Mouse (Mus musculus) midbrain, embryonic 13.5 days (tissue): ENCODE results near the gene Ifnz. TPM values are rescaled to one million over a fixed set of nuclear protein-coding genes. Genes with fewer than 3 reads are reported as not detected.
"Not testable (repeated sequence)": the region's sequence is repeated elsewhere in the genome, so short reads cannot be mapped to it uniquely, and the experiment has no call there.

ENCODE experiments used
- ATAC-seq: fragments of 200-750 bp; cut with Nextera tagmentation; 2 replicates; pipeline ENCODE4 v1.8.0; 2017; ENCODE audit warnings: mild to moderate bottlenecking, moderate TSS enrichment, moderate library complexity
- H3K27ac ChIP-seq: fragments of 300-500 bp; sonication (generic); 2 replicates; pipeline ENCODE4 v1.5.1; 2015; ENCODE audit warnings: inconsistent platforms, mild to moderate bottlenecking, moderate library complexity
- H3K27me3 ChIP-seq: fragments of 300-500 bp; sonication (generic); 2 replicates; pipeline ENCODE4 v1.6.1; 2015; ENCODE audit warnings: mild to moderate bottlenecking, inconsistent platforms
- H3K36me3 ChIP-seq: fragments of 300-500 bp; sonication (generic); 2 replicates; pipeline ENCODE4 v1.6.1; 2015; ENCODE audit warnings: mild to moderate bottlenecking, inconsistent platforms
- H3K4me1 ChIP-seq: fragments of 300-500 bp; sonication (generic); replicated peaks from 2 replicates; pipeline ENCODE4 v1.6.1; 2015; ENCODE audit warnings: inconsistent platforms
- H3K4me2 ChIP-seq: fragments of 300-500 bp; sonication (generic); replicated peaks from 2 replicates; pipeline ENCODE4 v1.6.1; 2015; ENCODE audit warnings: moderate library complexity, mild to moderate bottlenecking, inconsistent platforms
- H3K4me3 ChIP-seq: fragments of 300-500 bp; sonication (generic); replicated peaks from 2 replicates; pipeline ENCODE4 v1.5.1; 2015; ENCODE audit warnings: mild to moderate bottlenecking, inconsistent platforms
- H3K9ac ChIP-seq: fragments of 300-500 bp; sonication (generic); replicated peaks from 2 replicates; pipeline ENCODE4 v1.6.1; 2015; ENCODE audit warnings: mild to moderate bottlenecking, inconsistent platforms
- H3K9me3 ChIP-seq: fragments of 300-500 bp; sonication (generic); 2 replicates; pipeline ENCODE4 v1.6.1; 2016; ENCODE audit warnings: mild to moderate bottlenecking, inconsistent platforms
- WGBS: fragments of 180-500 bp; shearing (Covaris S2); methylation state at CpG from one replicate; pipeline ENCODE4 v1.1.7; 2015; 5-methylcytosine and 5-hydroxymethylcytosine counted together
- polyA plus RNA-seq: library from polyadenylated mRNA; unstranded; fragments of >200 nt; fragmentation: Nextera tagmentation; extraction: Ambion mirVana; gene quantifications from 2 replicates; pipeline ENCODE4 v1.2.1, GENCODE M21; 2015

Gene Ifnz
- polyA plus RNA-seq, 1 experiment from 2014 or later = 0.22 TPM

DNA sequence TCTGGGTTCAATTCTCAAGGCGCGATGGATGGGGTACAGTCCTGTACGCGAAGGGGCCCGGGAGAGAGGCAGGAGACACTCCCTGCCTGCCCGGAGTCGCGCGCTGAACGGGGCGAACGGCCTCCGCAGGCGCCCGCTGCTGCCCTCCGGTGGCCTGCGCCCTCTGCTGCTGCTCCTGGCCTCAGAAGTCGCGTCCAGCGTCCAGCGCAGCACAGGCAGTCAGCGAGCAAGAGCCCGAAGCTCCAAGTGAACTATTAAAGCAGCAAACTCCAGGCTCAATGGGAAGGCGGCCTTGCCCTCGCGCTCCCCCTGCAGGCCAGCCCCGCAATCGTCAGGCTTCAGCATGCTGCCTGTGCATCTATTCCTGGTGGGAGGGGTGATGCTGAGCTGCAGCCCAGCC is 21.5 kb upstream of the Ifnz start:
- H3K27ac ChIP-seq, H3K4me1 ChIP-seq, H3K9ac ChIP-seq, H3K9me3 ChIP-seq, H3K27me3 ChIP-seq, ATAC-seq, H3K36me3 ChIP-seq: not testable (repeated sequence)
- 0% methylated on average over 17 of the region's 28 CpGs for WGBS
- Histone ChIP-seq H3K4me3 (peak overlapping the region; percentile 32), H3K4me2 (peak overlapping the region; percentile 60)

DNA sequence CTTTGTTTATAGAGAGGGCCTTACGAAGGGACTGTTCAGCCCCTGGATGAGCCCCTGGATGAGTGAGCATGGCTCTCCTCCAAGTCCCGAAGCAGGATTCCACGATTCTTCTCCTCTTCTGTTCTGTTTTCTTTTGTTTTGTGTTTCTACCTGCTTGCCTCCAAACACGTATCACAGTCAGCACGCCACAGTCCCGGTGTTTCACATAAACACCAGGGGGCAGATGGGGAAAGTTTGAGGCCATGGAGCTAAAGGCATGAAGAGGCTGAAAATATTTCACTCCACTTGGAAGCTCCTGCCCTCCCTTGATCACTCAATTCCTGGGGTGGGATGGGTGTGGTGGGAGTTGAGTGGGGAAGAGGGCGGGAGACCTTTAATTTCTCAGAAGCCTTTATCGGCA is 20.2 kb upstream of the Ifnz start:
- ATAC-seq, H3K9me3 ChIP-seq: not testable (repeated sequence)
- WGBS = 73% methylated on average over 6 of the region's 8 CpGs

DNA sequence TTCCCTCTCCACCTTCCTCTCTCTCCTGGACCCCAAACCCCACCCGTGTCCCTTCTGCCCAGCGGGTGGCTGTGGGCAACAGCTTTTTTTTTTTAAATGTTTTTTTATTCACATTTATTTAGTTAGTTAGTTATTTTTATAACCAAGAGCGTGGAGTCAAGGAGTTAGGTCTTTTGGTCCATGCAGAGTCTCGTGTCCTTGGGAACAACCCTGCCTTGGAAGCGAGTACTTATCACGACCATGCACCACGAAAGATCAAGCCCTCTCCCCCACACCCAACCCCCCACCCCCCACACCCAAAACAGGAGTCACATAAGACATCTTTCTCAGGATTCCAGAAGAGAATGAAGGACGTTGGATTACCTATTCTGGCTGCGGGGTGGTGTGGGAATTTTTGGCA is 19.6 kb upstream of the Ifnz start:
- not testable (repeated sequence) for H3K9me3 ChIP-seq, H3K4me1 ChIP-seq, H3K36me3 ChIP-seq, H3K4me2 ChIP-seq, H3K9ac ChIP-seq, H3K27ac ChIP-seq, ATAC-seq, H3K4me3 ChIP-seq, H3K27me3 ChIP-seq
- WGBS = 56% methylated on average over 9 of the region's 9 CpGs

More for the DNA sequence above, 20.2 kb upstream of the Ifnz start:
- not testable (repeated sequence) for H3K9ac ChIP-seq, H3K4me2 ChIP-seq, H3K36me3 ChIP-seq, H3K27me3 ChIP-seq, H3K27ac ChIP-seq, H3K4me3 ChIP-seq, H3K4me1 ChIP-seq

DNA sequence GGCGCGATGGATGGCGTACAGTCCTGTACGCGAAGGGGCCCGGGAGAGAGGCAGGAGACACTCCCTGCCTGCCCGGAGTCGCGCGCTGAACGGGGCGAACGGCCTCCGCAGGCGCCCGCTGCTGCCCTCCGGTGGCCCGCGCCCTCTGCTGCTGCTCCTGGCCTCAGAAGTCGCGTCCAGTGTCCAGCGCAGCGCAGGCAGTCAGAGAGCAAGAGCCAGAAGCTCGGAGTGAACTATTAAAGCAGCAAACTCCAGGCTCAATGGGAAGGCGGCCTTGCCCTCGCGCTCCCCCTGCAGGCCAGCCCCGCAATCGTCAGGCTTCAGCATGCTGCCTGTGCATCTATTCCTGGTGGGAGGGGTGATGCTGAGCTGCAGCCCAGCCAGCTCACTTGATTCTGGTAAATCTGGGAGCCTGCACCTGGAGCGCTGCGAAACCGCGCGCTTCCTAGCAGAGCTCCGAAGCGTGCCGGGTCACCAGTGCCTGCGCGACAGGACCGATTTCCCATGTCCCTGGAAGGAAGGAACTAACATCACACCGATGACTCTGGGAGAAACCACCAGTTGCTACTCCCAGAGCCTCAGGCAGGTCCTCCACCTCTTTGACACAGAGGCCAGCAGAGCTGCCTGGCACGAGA is 18.4 kb upstream of the Ifnz start:
- H3K9ac ChIP-seq, H3K4me1 ChIP-seq, ATAC-seq, H3K9me3 ChIP-seq, H3K36me3 ChIP-seq, H3K27me3 ChIP-seq, H3K27ac ChIP-seq: not testable (repeated sequence)
- WGBS = 4% methylated on average over 29 of the region's 42 CpGs
- Histone ChIP-seq H3K4me3 (peak overlapping the region; percentile 36), H3K4me2 (peak overlapping the region; percentile 59)

DNA sequence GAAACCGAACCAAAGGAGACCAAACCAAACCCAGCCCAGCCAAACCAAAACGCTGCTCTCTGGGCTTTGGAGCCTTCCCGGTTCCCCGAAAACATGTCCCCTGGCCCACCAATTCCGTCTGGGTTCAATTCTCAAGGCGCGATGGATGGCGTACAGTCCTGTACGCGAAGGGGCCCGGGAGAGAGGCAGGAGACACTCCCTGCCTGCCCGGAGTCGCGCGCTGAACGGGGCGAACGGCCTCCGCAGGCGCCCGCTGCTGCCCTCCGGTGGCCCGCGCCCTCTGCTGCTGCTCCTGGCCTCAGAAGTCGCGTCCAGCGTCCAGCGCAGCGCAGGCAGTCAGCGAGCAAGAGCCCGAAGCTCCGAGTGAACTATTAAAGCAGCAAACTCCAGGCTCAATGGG is 8.4 kb upstream of the Ifnz start, which contains the start of gene Gm13290:
Gene Gm13290 (plus strand): TSS at position 301 of the 400 bp plus-strand sequence.
- not testable (repeated sequence) for H3K4me3 ChIP-seq, H3K4me1 ChIP-seq, H3K36me3 ChIP-seq, H3K27ac ChIP-seq, H3K9me3 ChIP-seq, H3K27me3 ChIP-seq, ATAC-seq, H3K9ac ChIP-seq, H3K4me2 ChIP-seq
- no CpG with 5 or more reads among the region's 32 CpGs for WGBS

DNA sequence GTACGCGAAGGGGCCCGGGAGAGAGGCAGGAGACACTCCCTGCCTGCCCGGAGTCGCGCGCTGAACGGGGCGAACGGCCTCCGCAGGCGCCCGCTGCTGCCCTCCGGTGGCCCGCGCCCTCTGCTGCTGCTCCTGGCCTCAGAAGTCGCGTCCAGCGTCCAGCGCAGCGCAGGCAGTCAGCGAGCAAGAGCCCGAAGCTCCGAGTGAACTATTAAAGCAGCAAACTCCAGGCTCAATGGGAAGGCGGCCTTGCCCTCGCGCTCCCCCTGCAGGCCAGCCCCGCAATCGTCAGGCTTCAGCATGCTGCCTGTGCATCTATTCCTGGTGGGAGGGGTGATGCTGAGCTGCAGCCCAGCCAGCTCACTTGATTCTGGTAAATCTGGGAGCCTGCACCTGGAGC is 5.3 kb upstream of the Ifnz start, which contains the start of gene Gm13289:
Gene Gm13289 (plus strand): TSS at position 301 of the 400 bp plus-strand sequence.
- not testable (repeated sequence) for H3K4me2 ChIP-seq, H3K36me3 ChIP-seq, H3K9me3 ChIP-seq, H3K4me3 ChIP-seq, ATAC-seq, H3K27me3 ChIP-seq, H3K9ac ChIP-seq, H3K4me1 ChIP-seq, H3K27ac ChIP-seq
- no CpG with 5 or more reads among the region's 29 CpGs for WGBS

DNA sequence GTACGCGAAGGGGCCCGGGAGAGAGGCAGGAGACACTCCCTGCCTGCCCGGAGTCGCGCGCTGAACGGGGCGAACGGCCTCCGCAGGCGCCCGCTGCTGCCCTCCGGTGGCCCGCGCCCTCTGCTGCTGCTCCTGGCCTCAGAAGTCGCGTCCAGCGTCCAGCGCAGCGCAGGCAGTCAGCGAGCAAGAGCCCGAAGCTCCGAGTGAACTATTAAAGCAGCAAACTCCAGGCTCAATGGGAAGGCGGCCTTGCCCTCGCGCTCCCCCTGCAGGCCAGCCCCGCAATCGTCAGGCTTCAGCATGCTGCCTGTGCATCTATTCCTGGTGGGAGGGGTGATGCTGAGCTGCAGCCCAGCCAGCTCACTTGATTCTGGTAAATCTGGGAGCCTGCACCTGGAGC is 2.4 kb upstream of the Ifnz start, which contains the start of gene Gm13272:
Gene Gm13272 (plus strand): TSS at position 301 of the 400 bp plus-strand sequence.
- no CpG with 5 or more reads among the region's 29 CpGs for WGBS
- not testable (repeated sequence) for H3K36me3 ChIP-seq, H3K9me3 ChIP-seq, H3K4me1 ChIP-seq, H3K27ac ChIP-seq, H3K4me3 ChIP-seq, ATAC-seq, H3K27me3 ChIP-seq, H3K9ac ChIP-seq, H3K4me2 ChIP-seq

DNA sequence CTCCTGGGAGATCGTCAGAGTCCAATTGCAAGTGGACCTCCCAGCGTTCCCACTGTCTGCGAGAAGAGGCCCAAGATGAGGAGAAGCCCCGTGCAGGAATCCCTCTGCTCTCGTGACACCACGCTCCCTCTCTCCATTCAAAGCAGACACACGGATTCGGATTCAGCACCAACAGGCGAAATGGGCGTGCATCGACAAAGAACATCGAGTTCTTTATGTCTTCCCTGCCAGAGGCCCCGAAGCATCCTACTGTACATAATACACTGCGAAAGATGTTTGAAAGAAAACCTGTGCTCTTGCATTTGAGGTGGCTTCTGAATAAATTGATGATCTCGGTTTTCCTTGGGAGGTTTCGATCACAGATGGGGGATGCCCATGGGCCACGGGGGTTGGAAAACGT is 1.6 kb upstream of the Ifnz start:
- H3K9ac ChIP-seq, H3K27ac ChIP-seq, H3K36me3 ChIP-seq, H3K4me1 ChIP-seq, H3K4me2 ChIP-seq, H3K9me3 ChIP-seq, ATAC-seq, H3K4me3 ChIP-seq, H3K27me3 ChIP-seq: not testable (repeated sequence)
- 54% methylated on average over 16 of the region's 18 CpGs for WGBS

DNA sequence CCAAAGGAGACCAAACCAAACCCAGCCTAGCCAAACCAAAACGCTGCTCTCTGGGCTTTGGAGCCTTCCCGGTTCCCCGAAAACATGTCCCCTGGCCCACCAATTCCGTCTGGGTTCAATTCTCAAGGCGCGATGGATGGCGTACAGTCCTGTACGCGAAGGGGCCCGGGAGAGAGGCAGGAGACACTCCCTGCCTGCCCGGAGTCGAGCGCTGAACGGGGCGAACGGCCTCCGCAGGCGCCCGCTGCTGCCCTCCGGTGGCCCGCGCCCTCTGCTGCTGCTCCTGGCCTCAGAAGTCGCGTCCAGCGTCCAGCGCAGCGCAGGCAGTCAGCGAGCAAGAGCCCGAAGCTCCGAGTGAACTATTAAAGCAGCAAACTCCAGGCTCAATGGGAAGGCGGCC is 404 bp downstream of the Ifnz start:
- ATAC-seq = not testable (repeated sequence)

DNA sequence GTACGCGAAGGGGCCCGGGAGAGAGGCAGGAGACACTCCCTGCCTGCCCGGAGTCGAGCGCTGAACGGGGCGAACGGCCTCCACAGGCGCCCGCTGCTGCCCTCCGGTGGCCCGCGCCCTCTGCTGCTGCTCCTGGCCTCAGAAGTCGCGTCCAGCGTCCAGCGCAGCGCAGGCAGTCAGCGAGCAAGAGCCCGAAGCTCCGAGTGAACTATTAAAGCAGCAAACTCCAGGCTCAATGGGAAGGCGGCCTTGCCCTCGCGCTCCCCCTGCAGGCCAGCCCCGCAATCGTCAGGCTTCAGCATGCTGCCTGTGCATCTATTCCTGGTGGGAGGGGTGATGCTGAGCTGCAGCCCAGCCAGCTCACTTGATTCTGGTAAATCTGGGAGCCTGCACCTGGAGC is 3.5 kb downstream of the Ifnz start, which contains the start of gene Gm13276:
Gene Gm13276 (plus strand): TSS at position 301 of the 400 bp plus-strand sequence.
- H3K27ac ChIP-seq, H3K36me3 ChIP-seq, H3K9me3 ChIP-seq, H3K27me3 ChIP-seq, H3K9ac ChIP-seq, H3K4me3 ChIP-seq, ATAC-seq, H3K4me1 ChIP-seq, H3K4me2 ChIP-seq: not testable (repeated sequence)
- no CpG with 5 or more reads among the region's 27 CpGs for WGBS

More for the DNA sequence above, 404 bp downstream of the Ifnz start:
- not testable (repeated sequence) for H3K36me3 ChIP-seq, H3K27me3 ChIP-seq, H3K4me1 ChIP-seq, H3K27ac ChIP-seq, H3K9me3 ChIP-seq, H3K4me3 ChIP-seq, H3K9ac ChIP-seq
- peak overlapping the region; percentile 41 for H3K4me2 ChIP-seq
- WGBS = 0% methylated on average over 15 of the region's 31 CpGs

DNA sequence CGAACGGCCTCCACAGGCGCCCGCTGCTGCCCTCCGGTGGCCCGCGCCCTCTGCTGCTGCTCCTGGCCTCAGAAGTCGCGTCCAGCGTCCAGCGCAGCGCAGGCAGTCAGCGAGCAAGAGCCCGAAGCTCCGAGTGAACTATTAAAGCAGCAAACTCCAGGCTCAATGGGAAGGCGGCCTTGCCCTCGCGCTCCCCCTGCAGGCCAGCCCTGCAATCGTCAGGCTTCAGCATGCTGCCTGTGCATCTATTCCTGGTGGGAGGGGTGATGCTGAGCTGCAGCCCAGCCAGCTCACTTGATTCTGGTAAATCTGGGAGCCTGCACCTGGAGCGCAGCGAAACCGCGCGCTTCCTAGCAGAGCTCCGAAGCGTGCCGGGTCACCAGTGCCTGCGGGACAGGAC is 6.5 kb downstream of the Ifnz start, which contains the start of gene Gm13277:
Gene Gm13277 (plus strand): TSS at position 231 of the 400 bp plus-strand sequence.
- not testable (repeated sequence) for H3K4me3 ChIP-seq, H3K4me1 ChIP-seq, H3K27ac ChIP-seq, ATAC-seq, H3K9ac ChIP-seq, H3K27me3 ChIP-seq, H3K4me2 ChIP-seq, H3K36me3 ChIP-seq, H3K9me3 ChIP-seq
- WGBS = 0% methylated on average over 3 of the region's 28 CpGs

DNA sequence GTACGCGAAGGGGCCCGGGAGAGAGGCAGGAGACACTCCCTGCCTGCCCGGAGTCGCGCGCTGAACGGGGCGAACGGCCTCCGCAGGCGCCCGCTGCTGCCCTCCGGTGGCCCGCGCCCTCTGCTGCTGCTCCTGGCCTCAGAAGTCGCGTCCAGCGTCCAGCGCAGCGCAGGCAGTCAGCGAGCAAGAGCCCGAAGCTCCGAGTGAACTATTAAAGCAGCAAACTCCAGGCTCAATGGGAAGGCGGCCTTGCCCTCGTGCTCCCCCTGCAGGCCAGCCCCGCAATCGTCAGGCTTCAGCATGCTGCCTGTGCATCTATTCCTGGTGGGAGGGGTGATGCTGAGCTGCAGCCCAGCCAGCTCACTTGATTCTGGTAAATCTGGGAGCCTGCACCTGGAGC is 9.3 kb downstream of the Ifnz start, which contains the start of gene Gm13278:
Gene Gm13278 (plus strand): TSS at position 301 of the 400 bp plus-strand sequence.
- not testable (repeated sequence) for ATAC-seq, H3K9ac ChIP-seq, H3K4me3 ChIP-seq, H3K27me3 ChIP-seq, H3K4me2 ChIP-seq, H3K27ac ChIP-seq, H3K36me3 ChIP-seq, H3K9me3 ChIP-seq, H3K4me1 ChIP-seq
- WGBS = no CpG with 5 or more reads among the region's 28 CpGs
